Mouse (Mus musculus): Measurements from ENCODE around the gene Atp13a2. TPM values are rescaled to one million over a fixed set of nuclear protein-coding genes. Genes with fewer than 3 reads are reported as not detected.
A peak's percentile ranks its signal among the peaks of the same experiment; 100 is the strongest.

Gene Atp13a2
- polyA plus RNA-seq, 1 experiment from 2014 or later, result 38.9 TPM

- ATAC-seq (ENCODE audit: insufficient number of reproducible peaks, insufficient read depth, low FRiP score, low TSS enrichment, low read depth), result peak; percentile 26
- Histone ChIP-seq H3K4me1 (peaks cover 64% of the 10 kb centered on the region), H3K36me3 (peaks cover 54% of the 10 kb centered on the region), H3K9me3 (no peaks in the 10 kb centered on the region), H3K27me3 (no peaks in the 10 kb centered on the region), H3K4me2 (peak overlapping the region; percentile 37), H3K9ac (peak overlapping the region; percentile 67), H3K4me3 (no peak overlapping the region), H3K27ac (peak overlapping the region; percentile 97)
- 16% methylated on average over 14 of the region's 14 CpGs for WGBS
These were observed 34.3 kb downstream of the Atp13a2 start for GRCm38 (mm10) chr4:141020811-141021613.

GRCm38 (mm10) chr4:141021614-141021929 lies 34.9 kb downstream of the Atp13a2 start:
- peaks cover 54% of the 10 kb centered on the region for H3K36me3 ChIP-seq
- no peaks in the 10 kb centered on the region for H3K27me3 ChIP-seq
- H3K9me3 ChIP-seq, result no peaks in the 10 kb centered on the region
- H3K4me2 ChIP-seq, result peak overlapping the region; percentile 37; the same call in 1 of the 2 replicates
- no peak overlapping the region for H3K4me3 ChIP-seq
- WGBS, result 50% methylated on average over 11 of the region's 11 CpGs
- peak overlapping the region; percentile 97 for H3K27ac ChIP-seq
- peaks cover 61% of the 10 kb centered on the region for H3K4me1 ChIP-seq
- ATAC-seq (ENCODE audit: insufficient number of reproducible peaks, insufficient read depth, low FRiP score, low TSS enrichment, low read depth), result peak; percentile 2; the same call in 1 of the 2 replicates
- H3K9ac ChIP-seq, result peak overlapping the region; percentile 67

- ATAC-seq (ENCODE audit: insufficient number of reproducible peaks, insufficient read depth, low FRiP score, low TSS enrichment, low read depth), result no peak
- Histone ChIP-seq H3K4me3 (no peak overlapping the region), H3K4me1 (peaks cover 47% of the 10 kb centered on the region), H3K27me3 (no peaks in the 10 kb centered on the region), H3K9ac (0 out of 2 replicates have a peak overlapping the region, but pooled peaks have one; percentile 6), H3K4me2 (no peak overlapping the region), H3K36me3 (peaks cover 56% of the 10 kb centered on the region), H3K9me3 (no peaks in the 10 kb centered on the region), H3K27ac (no peak overlapping the region)
- WGBS, result 64% methylated on average over 9 of the region's 9 CpGs
These were observed 37.4 kb downstream of the Atp13a2 start for GRCm38 (mm10) chr4:141024052-141024451.

- Histone ChIP-seq H3K9me3 (no peaks in the 10 kb centered on the region), H3K9ac (no peak overlapping the region), H3K27me3 (no peaks in the 10 kb centered on the region), H3K4me1 (peaks cover 40% of the 10 kb centered on the region), H3K27ac (no peak overlapping the region), H3K36me3 (peaks cover 58% of the 10 kb centered on the region), H3K4me2 (no peak overlapping the region), H3K4me3 (no peak overlapping the region)
- ATAC-seq (ENCODE audit: insufficient number of reproducible peaks, insufficient read depth, low FRiP score, low TSS enrichment, low read depth), result no peak
- WGBS, result 79% methylated on average over 27 of the region's 27 CpGs
These were observed 38.3 kb downstream of the Atp13a2 start for GRCm38 (mm10) chr4:141024992-141025391.

- 83% methylated on average over 18 of the region's 18 CpGs for WGBS
- H3K9me3 ChIP-seq, result no peaks in the 10 kb centered on the region
- no peaks in the 10 kb centered on the region for H3K27me3 ChIP-seq
- H3K9ac ChIP-seq, result no peak overlapping the region
- peaks cover 83% of the 10 kb centered on the region for H3K36me3 ChIP-seq
- no peak overlapping the region for H3K4me2 ChIP-seq
- H3K27ac ChIP-seq, result no peak overlapping the region; the same call in 1 of the 2 replicates
- H3K4me3 ChIP-seq, result no peak overlapping the region
- no peak for ATAC-seq (ENCODE audit: insufficient number of reproducible peaks, insufficient read depth, low FRiP score, low TSS enrichment, low read depth)
- H3K4me1 ChIP-seq, result peaks cover 4% of the 10 kb centered on the region; the same call in 1 of the 2 replicates
These were observed 44.0 kb downstream of the Atp13a2 start for GRCm38 (mm10) chr4:141030541-141031206.

GRCm38 (mm10) chr4:141031733-141032132 lies 45.1 kb downstream of the Atp13a2 start:
- H3K27ac ChIP-seq, result peak overlapping the region; percentile 24; the same call in 1 of the 2 replicates
- H3K36me3 ChIP-seq, result peaks cover 83% of the 10 kb centered on the region
- no peaks in the 10 kb centered on the region for H3K9me3 ChIP-seq
- H3K9ac ChIP-seq, result no peak overlapping the region; the same call in 1 of the 2 replicates
- no peak overlapping the region for H3K4me2 ChIP-seq
- H3K4me3 ChIP-seq, result no peak overlapping the region
- ATAC-seq (ENCODE audit: insufficient number of reproducible peaks, insufficient read depth, low FRiP score, low TSS enrichment, low read depth), result no peak
- H3K4me1 ChIP-seq, result peaks cover 4% of the 10 kb centered on the region; the same call in 1 of the 2 replicates
- no peaks in the 10 kb centered on the region for H3K27me3 ChIP-seq
- 12% methylated on average over 6 of the region's 6 CpGs for WGBS

- ATAC-seq (ENCODE audit: insufficient number of reproducible peaks, insufficient read depth, low FRiP score, low TSS enrichment, low read depth), result no peak
- Histone ChIP-seq H3K4me2 (no peak overlapping the region), H3K9me3 (no peaks in the 10 kb centered on the region), H3K4me1 (peaks cover 4% of the 10 kb centered on the region; the same call in 1 of the 2 replicates), H3K27me3 (no peaks in the 10 kb centered on the region), H3K36me3 (peaks cover 82% of the 10 kb centered on the region), H3K27ac (no peak overlapping the region), H3K4me3 (no peak overlapping the region), H3K9ac (0 out of 2 replicates have a peak overlapping the region, but pooled peaks have one; percentile 2)
- WGBS, result 81% methylated on average over 27 of the region's 27 CpGs
These were observed 47.2 kb downstream of the Atp13a2 start for GRCm38 (mm10) chr4:141033606-141034549.

GRCm38 (mm10) chr4:141041117-141041516 lies 54.4 kb downstream of the Atp13a2 start:
- Histone ChIP-seq H3K27me3 (no peaks in the 10 kb centered on the region), H3K4me2 (no peak overlapping the region), H3K4me3 (no peak overlapping the region), H3K9ac (no peak overlapping the region), H3K9me3 (no peaks in the 10 kb centered on the region), H3K4me1 (peaks cover 5% of the 10 kb centered on the region; the same call in 1 of the 2 replicates), H3K27ac (no peak overlapping the region), H3K36me3 (peaks cover 72% of the 10 kb centered on the region)
- 62% methylated on average over 12 of the region's 12 CpGs for WGBS
- no peak for ATAC-seq (ENCODE audit: insufficient number of reproducible peaks, insufficient read depth, low FRiP score, low TSS enrichment, low read depth)

GRCm38 (mm10) chr4:141044816-141045215 lies 58.1 kb downstream of the Atp13a2 start:
- H3K4me3 ChIP-seq, result no peak overlapping the region
- H3K36me3 ChIP-seq, result peaks cover 65% of the 10 kb centered on the region
- H3K27me3 ChIP-seq, result no peaks in the 10 kb centered on the region
- H3K4me1 ChIP-seq, result peaks cover 5% of the 10 kb centered on the region; the same call in 1 of the 2 replicates
- no peaks in the 10 kb centered on the region for H3K9me3 ChIP-seq
- H3K4me2 ChIP-seq, result 0 out of 2 replicates have a peak overlapping the region, but pooled peaks have one; percentile 11
- WGBS, result 14% methylated on average over 8 of the region's 8 CpGs
- H3K27ac ChIP-seq, result peak overlapping the region; percentile 69
- no peak overlapping the region for H3K9ac ChIP-seq
- ATAC-seq (ENCODE audit: insufficient number of reproducible peaks, insufficient read depth, low FRiP score, low TSS enrichment, low read depth), result no peak

GRCm38 (mm10) chr4:141048810-141049475 lies 62.3 kb downstream of the Atp13a2 start:
- no peak overlapping the region for H3K27ac ChIP-seq
- ATAC-seq (ENCODE audit: insufficient number of reproducible peaks, insufficient read depth, low FRiP score, low TSS enrichment, low read depth), result no peak
- H3K4me1 ChIP-seq, result peaks cover 26% of the 10 kb centered on the region
- 86% methylated on average over 17 of the region's 17 CpGs for WGBS
- H3K36me3 ChIP-seq, result peaks cover 45% of the 10 kb centered on the region
- H3K27me3 ChIP-seq, result no peaks in the 10 kb centered on the region
- no peak overlapping the region for H3K4me2 ChIP-seq
- H3K9ac ChIP-seq, result no peak overlapping the region
- H3K4me3 ChIP-seq, result no peak overlapping the region
- H3K9me3 ChIP-seq, result no peaks in the 10 kb centered on the region
